Mouse (Mus musculus) liver, postnatal 0 days (tissue): ENCODE results near the gene Exoc3.

Experiments used
- CTCF ChIP-seq: sonication (generic); IDR thresholded peaks from 2 replicates; pipeline ENCODE4 v1.5.1; 2016; ENCODE audit warnings: antibody characterized with exemption, low read depth
- EP300 ChIP-seq: IDR thresholded peaks from 2 replicates; pipeline ENCODE4 v1.6.1; 2016; ENCODE audit warnings: antibody characterized with exemption, low read depth, mild to moderate bottlenecking

DNA sequence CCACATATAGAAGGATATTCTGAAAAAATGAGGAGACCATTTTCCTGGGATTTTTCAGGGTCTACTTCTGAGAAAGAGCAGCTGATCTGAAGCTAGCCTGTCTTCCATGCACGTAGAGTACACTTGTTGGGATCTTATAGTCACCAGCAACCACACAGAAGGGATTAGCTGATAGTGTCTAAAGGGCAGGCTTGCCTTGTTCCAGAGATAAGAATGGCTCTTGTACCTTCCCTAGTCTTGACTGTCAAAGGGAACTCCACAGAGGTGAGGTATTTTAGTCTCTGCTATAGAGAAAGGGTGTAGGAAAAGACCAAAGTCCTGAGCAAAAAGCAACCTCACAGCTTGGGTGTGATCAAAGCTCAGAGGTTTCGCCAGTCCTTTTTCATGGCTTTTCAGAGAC, 61.2 kb downstream of the Exoc3 start:
- TF ChIP-seq CTCF = no peak
- TF ChIP-seq EP300 = no peak
